Mouse (Mus musculus): Measurements from ENCODE around the gene Tra2b.

DNA sequence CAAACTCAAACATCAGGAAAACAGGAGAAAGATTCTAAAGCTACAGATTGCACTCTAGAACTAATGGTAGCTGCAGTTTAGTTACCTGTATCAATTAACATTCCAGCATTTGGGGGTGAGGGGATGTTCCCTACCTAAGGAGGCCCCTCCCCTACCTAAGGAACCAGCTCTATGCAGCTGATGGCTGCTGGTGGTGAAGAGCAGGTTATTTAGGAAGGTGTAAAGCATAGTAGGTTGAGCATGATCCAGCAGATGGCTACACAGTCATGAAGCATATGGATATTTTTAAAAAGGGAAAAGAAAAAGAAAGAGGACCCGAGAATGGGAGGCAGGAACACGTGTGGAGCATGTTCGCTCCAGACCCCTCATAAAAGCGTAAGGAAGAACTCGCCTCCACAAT lies 15.5 kb downstream of the Tra2b start:
- TF ChIP-seq SIN3A (IDR thresholded peaks at IDR 0.05; ENCODE audit: low read length) (no peak), CTCF (conservative IDR thresholded peaks at IDR 0.05 in 1 of 2, IDR thresholded peaks at IDR 0.05 in 1 of 2; ENCODE audit: low read depth in 2 of 2, low read length in 2 of 2) (no peak), JUN (IDR thresholded peaks at IDR 0.05; ENCODE audit: insufficient read depth, low read depth, low read length) (no peak), EP300 (IDR thresholded peaks at IDR 0.05; ENCODE audit: low read length) (no peak), POLR2AphosphoS2 (IDR thresholded peaks at IDR 0.05; ENCODE audit: low read depth, low read length) (no peak), POLR2A (IDR thresholded peaks at IDR 0.05; ENCODE audit: low read depth, low read length) (no peak), JUND (conservative IDR thresholded peaks at IDR 0.05; ENCODE audit: low read depth, low read length) (no peak), MAX (IDR thresholded peaks at IDR 0.05; ENCODE audit: low read length) (no peak), CHD1 (IDR thresholded peaks at IDR 0.05; ENCODE audit: low read depth, low read length) (no peak), USF1 (IDR thresholded peaks at IDR 0.05; ENCODE audit: low read depth, low read length) (no peak), KAT2A (IDR thresholded peaks at IDR 0.05; ENCODE audit: insufficient replicate concordance, low read length) (no peak), MEF2A (IDR thresholded peaks at IDR 0.05; ENCODE audit: borderline replicate concordance, low read depth, low read length) (no peak), MYC (IDR thresholded peaks at IDR 0.05; ENCODE audit: low read depth, low read length) (no peak)

Measured in CH12.LX (cell line).